Mouse (Mus musculus) fat pad, adult 2 months (tissue): ENCODE measurements around the gene Gimap9.

ENCODE experiments used
- DNase-seq: peaks from one replicate; pipeline ENCODE4 v3.0.0-alpha.2; 2011; ENCODE audit warnings: low read depth, low spot score; ENCODE audit errors: extremely low read depth

Gene Gimap9

GRCm38 (mm10) chr6:48685694-48686665 is 10.1 kb downstream of the Gimap9 start:
- no peak for DNase-seq

GRCm38 (mm10) chr6:48687077-48687476 is 11.1 kb downstream of the Gimap9 start:
- no peak for DNase-seq

- DNase-seq: no peak
Observed at GRCm38 (mm10) chr6:48689320-48689719, 13.4 kb downstream of the Gimap9 start.

- no peak for DNase-seq
Observed at GRCm38 (mm10) chr6:48692962-48693361, 17.0 kb downstream of the Gimap9 start.

GRCm38 (mm10) chr6:48696830-48697554 is 21.1 kb downstream of the Gimap9 start:
- DNase-seq: no peak

- DNase-seq: no peak
Observed at GRCm38 (mm10) chr6:48697555-48697930, 21.6 kb downstream of the Gimap9 start.

GRCm38 (mm10) chr6:48698066-48698856 is 22.3 kb downstream of the Gimap9 start:
- no peak for DNase-seq

GRCm38 (mm10) chr6:48698888-48699287 is 23.0 kb downstream of the Gimap9 start:
- no peak for DNase-seq

GRCm38 (mm10) chr6:48700251-48701075 is 24.5 kb downstream of the Gimap9 start:
- DNase-seq: no peak

GRCm38 (mm10) chr6:48702146-48702545 is 26.2 kb downstream of the Gimap9 start:
- DNase-seq: no peak

GRCm38 (mm10) chr6:48702601-48703000 is 26.7 kb downstream of the Gimap9 start:
- no peak for DNase-seq

- no peak for DNase-seq
Observed at GRCm38 (mm10) chr6:48704146-48704545, 28.2 kb downstream of the Gimap9 start.

- DNase-seq: no peak
Observed at GRCm38 (mm10) chr6:48706130-48706529, 30.2 kb downstream of the Gimap9 start.

- DNase-seq: no peak
Observed at GRCm38 (mm10) chr6:48718455-48718854, 42.5 kb downstream of the Gimap9 start, which contains the start of the genes Gm28053 and Gimap7. Gm28053 (plus strand) TSS chr6:48718607. Gimap7 (plus strand) TSS chr6:48718621.

- no peak for DNase-seq
Observed at GRCm38 (mm10) chr6:48720326-48720725, 44.4 kb downstream of the Gimap9 start.

- no peak for DNase-seq
Observed at GRCm38 (mm10) chr6:48723468-48723867, 47.5 kb downstream of the Gimap9 start.

- DNase-seq: no peak
Observed at GRCm38 (mm10) chr6:48725476-48725875, 49.5 kb downstream of the Gimap9 start.

- DNase-seq: no peak
Observed at GRCm38 (mm10) chr6:48727761-48728160, 51.8 kb downstream of the Gimap9 start.
